Mouse (Mus musculus): ENCODE data around the gene Ptpre. TPM values are rescaled to one million over a fixed set of nuclear protein-coding genes. Genes with fewer than 3 reads are reported as not detected.
"Not testable (repeated sequence)": the region's sequence is repeated elsewhere in the genome, so short reads cannot be mapped to it uniquely, and the experiment has no call there.

Gene Ptpre
- total RNA-seq, 2 experiments from 2014 or later, result 5.0 to 7.4 TPM

DNA sequence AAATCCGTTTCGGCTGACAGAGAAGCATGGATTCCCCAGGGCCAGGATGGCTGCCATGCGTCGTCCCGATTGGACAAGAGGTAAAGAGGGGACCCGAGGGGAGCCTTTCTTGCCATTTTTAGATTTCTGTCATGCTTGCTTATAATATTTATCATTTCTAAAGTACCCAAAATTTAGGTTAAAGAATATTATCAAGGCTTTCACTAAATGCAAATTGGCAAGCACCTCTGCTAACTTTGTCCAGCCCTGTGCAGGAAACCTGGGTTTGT lies 68.5 kb downstream of the Ptpre start:
- no peak for DNase-seq

DNA sequence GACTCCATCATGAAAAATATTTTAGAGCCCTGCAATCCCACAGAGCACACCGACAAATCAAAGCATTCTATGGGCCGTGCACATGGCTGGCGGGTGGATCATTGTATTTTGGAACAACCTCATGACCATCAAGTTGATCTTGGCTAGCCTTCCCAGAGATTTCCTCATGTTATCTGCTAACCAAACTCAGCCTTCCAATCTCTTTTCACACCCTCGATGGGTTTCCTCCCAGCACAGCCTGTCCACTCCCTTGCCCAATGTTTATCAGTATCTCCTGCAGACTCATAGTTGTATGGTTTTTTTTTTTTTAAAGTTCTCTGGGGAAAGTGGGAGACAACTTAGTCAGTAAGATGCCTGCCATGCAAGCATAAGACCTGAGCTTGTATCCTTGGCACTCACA lies 70.9 kb downstream of the Ptpre start:
- no peak for DNase-seq

DNA sequence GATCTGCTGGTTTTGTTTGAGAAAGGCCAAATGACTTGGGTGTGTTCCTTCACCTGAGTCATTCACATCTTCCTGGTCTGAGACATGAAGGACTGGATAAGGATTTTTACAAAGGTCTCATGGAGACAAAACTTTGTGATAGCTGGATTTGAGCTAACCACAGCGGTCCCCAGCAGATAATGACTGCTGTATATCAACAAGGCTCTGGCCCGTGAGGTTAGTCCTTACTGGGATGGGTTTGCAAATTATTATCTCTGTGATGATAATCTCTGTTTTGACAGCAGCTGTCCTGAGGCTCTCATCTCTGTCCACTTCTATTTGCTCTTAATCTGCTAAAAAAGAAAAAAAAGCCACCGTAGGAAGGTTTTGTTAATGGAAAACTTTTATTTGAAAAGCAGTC lies 71.7 kb downstream of the Ptpre start:
- DNase-seq, result no peak

DNA sequence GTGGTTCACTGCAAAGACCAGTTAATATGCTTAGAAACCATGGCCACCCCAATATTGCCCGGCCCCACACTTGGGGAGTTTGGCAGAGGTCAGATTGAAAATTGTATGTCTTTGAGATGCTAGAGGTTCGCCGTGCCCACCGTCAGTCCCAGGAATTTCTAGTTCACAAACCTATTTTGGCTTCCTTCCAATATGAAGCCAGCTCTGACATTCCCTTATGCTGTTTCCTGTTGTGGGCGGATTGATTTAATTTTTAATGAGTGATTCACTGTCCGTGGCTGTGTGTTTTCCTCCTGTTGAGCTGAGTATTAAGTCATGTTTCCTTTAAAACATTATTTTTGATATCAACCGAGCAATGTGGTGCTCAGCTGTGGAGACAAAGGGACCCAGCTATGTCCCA lies 72.4 kb downstream of the Ptpre start:
- no peak for DNase-seq

DNA sequence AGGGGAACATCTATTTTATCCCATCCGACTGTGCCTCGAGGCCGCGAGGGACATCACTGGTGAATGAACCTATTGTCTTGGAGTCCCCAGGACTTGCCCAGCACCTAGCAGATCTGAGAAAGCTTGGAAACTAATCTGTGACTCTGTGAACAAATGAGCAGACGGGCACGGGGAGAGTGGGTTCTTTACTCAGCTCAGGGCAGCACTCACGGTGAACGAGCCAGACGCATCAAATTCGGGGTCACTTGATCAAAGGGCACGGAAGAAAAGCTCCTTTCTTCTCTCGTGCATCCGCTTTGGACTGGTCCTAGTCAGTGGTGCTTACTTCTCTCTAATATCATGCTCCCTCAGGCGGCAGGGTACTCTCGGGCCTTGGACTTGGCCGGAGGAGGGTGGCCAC lies 75.0 kb downstream of the Ptpre start:
- no peak for DNase-seq

DNA sequence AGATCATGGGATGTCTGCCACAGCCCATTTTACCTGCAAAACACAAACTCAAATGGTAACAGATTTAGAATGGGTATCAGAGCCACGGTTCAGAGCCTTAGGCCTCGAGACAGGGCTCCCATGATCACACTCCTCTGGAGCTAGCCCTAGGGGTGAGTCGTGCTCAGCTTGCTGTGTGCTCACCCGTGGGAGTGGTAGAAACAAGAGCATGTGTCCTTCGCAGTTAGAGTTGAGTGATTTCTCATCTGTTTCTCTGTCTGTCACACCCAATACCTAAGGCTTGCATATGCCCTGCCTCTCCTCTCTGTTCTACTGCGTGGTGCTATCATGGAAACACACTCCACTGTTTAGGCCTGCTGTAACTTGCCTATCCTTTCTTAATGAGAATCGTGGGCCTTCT lies 75.5 kb downstream of the Ptpre start:
- no peak for DNase-seq

DNA sequence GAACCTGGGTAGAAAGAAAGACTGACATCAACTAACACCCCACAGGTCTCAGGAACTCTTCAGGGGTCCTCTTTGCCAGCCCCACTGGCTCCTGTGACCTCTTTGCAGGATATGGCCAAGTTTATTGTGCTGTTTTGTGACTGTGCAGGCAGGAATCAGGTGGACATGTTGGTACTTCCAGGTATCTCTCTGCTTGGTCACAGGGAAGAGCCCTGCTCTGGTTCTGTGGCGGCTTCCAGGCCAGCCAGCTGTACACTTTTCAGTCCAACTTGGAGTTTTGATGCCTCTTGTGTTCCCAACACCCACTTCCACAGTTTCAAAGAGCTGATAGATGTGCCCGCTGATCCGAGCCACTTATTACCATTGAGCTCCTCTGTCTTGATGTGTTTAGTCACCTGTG lies 76.1 kb downstream of the Ptpre start:
- DNase-seq, result no peak

DNA sequence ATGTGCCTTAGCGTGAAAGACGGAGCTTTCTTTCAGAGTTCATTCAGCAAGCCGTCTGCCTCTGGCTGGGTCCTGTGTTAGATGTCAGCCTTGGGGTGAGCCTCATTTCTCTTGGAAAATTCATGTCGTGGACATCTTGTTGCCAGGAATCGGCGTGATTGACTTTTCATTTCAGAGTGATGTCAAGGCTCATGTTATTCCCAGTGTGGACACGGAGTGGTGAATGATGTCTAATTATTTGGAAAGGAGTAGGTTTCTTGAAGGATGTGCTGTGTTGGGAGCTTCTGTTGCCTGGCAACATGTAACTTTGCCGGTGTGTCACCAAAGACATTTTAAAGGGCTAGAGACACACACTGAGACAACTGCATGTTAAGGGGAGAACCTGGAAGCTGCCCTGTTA lies 77.6 kb downstream of the Ptpre start:
- no peak for DNase-seq

DNA sequence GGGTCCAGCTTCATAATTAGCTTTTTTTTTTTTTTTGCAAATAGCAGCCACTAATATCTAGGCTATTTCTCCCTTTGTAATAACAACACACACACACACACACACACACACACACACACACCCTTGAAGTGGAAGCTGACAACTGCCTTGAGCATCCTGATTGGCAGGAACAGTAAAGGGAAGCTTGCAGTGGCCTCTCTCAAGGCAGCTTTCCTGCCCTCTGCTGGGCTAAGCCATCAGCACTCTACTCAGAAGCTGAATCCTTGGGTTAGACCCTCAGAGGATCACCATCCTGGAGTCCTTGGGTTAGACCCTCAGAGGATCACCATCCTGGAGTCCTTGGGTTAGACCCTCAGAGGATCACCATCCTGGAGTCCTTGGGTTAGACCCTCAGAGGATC lies 79.2 kb downstream of the Ptpre start:
- DNase-seq, result not testable (repeated sequence)

DNA sequence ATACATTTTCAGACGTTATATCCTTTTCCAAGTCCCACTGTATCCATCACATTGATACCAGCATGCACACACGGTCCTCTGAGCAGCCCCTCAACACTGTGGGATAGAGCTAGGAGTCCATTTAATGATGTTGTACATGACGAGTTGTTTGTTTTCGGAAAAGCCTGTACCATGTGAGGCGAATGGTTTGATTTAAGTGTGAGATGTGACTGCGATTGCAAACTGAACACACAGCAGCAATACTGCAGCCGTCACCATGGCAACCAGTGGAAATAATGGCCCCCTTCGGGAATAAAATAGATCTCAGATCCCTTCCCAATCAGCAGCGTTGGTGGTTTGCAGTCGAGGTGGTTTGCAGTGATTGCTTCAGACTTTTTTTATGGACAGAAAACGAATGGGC lies 80.5 kb downstream of the Ptpre start:
- no peak for DNase-seq

DNA sequence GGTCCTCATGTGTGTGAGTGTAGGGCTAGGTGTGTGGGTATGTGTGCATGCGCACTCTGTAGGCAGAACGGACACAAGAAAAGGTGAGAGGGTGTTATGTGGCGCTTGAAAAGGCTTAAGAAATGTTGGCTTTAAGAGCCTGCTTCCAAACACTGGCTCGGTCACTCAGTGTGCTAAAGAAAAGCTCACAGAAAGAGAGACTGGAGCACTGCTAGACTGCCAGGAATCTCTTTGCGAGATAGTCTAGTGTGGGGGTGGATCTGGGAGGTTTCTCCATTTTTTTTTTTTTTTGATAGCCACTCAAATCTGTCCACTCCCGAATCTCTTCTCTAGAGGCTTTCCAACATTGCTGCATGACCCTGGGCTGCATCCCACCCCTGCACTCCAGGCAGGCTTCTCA lies 84.4 kb downstream of the Ptpre start:
- DNase-seq, result no peak

DNA sequence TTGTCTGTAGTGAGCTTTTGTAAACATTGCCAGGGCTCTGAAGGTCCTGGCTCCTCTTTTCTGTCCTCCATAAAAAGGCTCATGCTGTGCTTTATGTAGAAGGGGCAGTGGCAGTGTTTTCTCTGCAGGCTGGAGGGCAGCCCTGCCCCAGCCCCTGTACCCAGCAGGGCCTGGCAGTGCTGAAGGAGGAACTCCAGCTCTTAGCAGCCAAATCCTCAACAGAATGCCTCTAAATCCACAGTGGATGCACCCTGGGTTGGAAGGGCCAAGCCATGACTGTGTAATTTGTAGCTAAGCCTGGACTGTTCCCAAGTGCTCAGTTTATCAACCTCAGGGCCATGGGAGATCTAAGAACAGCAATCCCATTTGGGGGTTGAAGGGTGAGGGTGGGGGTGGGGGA lies 85.0 kb downstream of the Ptpre start:
- DNase-seq, result no peak

DNA sequence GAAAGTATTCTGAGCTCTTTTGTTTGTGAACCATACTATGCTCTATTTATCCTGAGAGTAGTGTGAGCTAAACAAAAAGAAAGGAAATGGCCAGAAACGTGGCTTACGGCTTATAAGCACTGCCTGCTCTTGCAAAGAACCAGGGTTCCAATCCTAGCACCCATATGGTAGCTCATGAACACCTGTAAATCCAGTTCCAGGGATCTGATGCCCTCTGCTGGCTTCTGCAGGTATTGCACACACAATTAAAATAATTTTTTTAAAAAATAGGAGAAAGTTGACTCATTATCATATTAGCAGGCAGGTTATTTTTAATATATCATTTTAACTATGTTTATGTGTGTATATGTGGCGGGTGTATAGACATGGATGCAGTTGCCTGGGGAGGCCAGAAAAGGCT lies 87.6 kb downstream of the Ptpre start:
- peak in 1 of 2 experiments; percentile 19 for DNase-seq

DNA sequence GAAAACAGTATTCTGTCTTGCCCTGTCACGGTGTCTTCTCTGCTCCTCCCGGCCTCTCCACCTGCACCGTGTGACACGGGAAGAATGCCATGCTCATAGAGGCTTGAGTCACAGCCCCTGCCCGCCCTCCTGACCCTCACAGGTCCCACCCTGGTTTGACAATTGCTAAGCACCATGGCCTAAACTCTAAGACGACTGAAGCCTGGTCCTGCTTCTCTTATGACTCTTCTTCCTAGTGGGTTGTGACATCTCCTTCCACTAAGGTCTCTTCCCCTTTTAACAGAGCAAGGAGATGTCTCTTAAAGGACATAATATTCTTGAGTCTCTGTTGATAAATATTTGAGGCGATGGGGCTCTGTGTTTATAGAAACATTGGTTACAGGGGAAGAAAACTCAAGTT lies 91.1 kb downstream of the Ptpre start:
- no peak for DNase-seq

DNA sequence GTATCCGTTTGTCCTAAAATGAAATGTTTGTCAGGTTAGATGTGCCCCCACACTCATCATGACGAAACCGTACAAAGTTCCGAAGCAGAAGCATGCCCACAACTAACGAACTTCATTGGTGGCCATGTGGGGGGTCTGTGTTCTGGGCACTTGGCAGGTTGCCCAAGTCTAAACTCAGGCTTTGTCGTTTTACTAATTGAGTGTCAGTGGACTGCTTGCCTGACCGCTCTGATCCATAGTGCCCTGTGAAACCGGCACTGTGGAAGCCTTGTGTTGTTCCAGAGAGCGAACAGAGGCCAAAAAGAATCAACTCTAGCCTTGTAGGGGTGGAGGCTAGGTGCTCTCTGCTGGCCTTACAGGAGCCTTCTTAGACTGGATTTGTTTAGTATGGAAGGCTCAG lies 91.7 kb downstream of the Ptpre start:
- DNase-seq, result no peak

DNA sequence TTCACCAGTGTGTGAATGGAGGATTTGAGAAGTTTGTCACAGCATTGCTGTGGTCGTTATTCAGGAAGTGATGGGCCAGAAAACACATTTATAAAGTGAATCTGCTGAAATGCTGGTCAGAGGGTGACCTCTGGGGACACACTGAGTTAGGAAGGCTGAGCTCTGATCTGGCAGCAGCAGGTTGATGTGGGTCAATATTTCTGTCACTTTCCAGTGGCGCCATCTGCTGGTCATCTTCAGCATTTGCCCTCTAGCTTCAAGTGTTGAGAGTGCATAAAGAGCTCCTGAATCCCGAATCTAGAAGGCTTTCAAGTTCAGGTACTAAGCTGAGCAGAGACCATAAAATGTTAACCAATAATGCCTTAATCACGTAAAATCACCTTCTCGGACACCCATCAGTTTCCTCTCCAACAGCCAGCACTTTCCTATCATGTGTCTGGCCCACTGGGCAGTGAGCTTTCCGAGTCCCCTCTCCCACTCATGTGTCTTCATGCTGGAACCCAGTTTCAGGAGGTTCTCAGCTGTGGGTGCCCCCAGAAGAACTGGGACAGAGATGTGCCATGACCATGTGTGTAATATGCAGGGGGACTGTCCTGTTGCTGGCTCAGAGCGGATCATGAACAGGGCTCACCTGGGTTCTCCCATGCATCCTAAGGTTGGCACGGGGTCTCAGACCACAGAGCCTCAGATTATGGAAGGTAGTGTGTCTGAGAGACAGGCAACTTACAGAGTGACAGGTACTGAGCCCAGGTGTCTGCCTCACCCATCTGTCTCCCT lies 94.7 kb downstream of the Ptpre start:
- peak; percentile 80 to 82 for DNase-seq

DNA sequence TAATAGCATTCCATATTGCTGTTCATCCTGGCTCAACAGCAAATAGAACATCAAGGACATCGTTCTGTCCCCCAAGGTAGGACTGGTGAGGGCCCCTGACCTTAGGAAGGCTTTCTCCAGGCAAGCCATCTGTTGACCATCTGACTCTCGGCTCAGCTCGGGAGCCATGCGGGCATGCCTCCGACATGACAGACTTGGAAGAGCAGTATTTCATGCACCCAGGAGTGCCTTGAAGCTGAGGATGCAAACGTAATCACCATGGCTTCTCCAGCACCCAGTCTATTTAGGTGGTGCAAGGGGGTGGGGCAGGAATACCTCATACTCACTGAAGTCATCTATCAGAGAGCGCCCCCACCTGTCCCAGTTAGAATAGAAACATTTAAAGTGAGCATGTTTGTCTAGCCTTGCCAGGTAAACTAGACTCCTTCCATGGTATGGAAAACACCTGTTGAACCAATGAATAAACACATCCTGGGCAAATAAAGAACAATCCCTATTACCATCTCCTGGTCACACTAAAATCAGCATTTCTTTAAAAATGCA lies 95.5 kb downstream of the Ptpre start:
- no peak for DNase-seq

DNA sequence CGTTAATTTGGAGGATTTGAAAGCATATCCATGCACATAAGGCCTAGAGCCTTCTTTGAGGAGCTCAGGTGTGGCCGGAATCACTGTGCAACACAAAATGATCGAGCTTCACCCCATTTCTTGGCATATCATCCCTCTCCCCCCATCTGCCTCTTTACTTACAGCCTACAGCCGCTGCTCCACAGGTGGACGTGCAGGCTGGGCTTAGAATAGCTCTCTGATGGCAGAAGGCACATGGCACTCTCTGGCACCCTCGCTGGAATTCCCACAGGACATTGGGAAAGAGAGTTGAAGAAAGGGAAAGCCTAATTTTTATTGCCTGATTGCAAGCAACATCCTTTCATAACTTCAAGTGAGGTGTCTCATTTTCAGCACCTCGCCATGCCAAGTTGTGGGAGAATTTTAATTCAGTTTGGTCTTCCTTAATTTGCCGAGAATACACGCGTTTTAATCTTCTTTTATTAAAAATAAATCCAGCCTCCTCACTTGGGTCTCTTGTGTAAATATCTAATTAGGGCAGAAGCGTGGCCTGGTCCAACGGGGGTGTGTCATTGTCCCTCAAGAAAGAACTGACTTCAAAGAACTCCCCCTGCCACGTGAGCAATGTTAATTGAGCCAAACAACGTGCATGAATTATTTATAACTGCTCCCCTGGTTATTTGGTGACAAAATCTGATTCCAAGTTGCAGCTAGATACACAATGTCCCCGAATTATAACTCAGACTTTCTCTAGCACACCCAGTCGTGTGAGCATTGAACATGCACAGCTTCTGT lies 97.8 kb downstream of the Ptpre start:
- DNase-seq, result no peak

DNA sequence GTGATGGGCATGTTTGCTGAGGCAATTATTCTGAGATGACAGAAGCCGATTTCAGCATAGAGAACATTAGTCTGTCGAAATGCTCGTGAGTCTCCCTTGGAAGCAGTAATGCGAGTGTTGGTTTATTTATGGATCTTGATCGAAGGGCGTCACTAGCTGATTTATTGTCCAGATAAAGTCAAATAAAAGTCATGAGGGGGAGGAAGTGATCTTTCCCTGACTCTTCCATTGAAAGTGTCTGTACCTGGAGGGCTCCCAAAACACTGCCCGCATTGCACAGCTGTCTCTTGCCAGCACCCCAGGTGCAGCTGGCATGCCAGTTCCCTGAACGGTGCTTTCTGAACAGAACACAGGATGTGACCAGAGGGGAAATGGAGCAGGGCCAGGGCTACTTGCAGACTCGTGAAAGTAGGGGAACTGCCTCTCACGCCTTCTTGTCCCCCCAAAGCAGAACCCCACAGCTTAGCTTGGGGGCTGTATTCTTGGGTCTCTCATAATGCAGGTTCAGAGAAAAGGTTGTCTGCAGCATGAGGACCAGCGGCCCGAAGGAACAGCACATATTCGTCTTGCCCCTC lies 100.2 kb downstream of the Ptpre start:
- no peak for DNase-seq

DNA sequence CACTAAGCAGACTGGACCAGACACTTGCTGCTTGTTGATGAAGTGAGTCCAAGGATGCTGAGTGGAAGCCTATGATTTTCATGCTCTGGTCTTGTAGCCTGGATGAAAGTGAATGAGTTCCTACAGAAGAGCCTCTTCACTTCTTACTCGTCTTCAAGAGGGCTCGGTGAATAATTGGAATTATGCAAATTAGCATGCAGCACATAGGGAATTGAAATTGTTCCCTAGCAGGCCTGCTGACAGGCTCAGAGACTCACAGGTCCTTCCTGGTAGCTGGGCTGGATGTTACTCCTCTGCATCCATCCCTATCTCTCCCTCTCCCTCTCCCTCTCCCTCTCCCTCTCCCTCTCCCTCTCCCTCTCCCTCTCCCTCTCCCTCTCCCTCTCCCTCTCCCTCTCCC lies 102.1 kb downstream of the Ptpre start:
- no peak for DNase-seq

DNA sequence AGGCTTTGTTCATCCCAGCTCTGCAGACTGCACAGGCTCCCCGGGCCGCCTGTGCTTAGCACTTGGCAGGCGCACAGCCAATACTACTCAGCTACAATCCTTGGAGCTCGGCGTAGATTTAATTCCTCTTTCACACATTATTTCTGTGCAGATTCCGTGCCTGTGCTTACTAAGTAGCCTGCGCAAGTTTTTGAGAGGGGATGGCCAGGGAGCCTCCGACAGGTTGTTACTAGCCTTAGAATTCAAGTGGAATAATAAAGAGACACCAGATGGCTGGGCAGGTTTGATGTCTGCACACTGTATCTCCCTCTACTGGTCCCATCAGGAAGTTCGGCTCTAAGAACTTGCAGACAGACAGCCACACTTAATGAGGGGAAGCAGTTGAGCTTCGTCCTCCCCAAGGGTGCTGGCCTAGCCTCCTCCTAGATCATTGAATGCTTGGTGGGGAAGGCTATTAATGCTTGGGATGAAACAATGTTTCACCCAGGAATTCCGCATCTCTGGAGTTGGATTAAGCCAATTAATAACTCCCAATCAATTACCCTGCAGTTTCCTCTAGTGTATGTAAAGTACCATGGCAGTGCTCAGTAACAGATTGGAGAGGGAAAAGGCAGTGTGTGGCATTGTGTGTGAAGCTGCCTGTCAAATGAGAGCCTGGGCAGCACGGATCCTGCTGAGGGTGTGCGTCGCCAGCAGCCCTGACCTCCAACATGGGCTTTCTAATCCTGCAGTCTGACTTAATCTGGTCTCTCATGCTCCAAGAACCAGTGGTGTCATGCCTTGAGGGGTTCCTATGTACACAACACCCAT lies 104.6 kb downstream of the Ptpre start:
- no peak for DNase-seq

DNA sequence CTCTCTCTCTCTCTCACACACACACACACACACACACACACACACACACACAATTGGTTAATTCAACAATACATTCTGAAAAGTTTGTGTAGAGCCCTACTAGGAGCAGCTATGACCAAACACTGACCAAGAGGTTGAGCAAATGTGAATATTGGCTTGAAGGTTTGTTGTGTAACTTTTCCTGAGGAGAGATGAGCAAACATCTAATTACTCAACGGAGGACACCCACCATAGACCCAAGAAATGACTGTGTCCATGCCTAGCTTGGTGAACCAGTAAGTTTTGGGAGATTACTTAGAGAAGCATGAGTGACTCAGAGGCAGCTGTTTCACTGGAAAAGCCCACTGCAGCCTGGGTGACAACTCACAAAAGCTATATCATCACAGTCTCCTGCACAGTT lies 107.2 kb downstream of the Ptpre start:
- no peak for DNase-seq

DNA sequence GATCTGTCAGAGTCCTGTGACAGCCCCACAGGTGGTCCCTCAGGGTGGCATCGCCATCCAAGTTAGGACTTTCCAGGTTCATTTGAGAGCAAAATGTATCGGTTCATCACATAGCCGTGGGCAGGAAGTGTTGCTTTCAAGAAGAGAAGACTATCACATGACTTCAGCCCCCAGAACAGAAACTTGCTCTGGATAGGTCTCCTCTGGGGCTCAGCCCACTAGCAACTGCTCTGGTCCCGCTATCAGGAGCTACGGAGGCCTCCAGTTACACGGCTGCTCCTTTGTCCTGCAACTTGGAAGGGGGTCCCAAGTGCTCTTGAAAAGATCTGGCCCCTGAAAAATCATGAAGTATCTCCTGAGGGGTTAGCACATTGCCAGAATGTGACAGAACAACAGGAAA lies 109.7 kb downstream of the Ptpre start:
- DNase-seq, result no peak
